Mouse (Mus musculus): Measurements from ENCODE around the gene Gm27021. TPM values are rescaled to one million over a fixed set of nuclear protein-coding genes. Genes with fewer than 3 reads are reported as not detected.

Gm27021 gene
- total and polyA plus RNA-seq, 2 experiments from 2014 or later: 7.0 to 12.4 TPM

DNA sequence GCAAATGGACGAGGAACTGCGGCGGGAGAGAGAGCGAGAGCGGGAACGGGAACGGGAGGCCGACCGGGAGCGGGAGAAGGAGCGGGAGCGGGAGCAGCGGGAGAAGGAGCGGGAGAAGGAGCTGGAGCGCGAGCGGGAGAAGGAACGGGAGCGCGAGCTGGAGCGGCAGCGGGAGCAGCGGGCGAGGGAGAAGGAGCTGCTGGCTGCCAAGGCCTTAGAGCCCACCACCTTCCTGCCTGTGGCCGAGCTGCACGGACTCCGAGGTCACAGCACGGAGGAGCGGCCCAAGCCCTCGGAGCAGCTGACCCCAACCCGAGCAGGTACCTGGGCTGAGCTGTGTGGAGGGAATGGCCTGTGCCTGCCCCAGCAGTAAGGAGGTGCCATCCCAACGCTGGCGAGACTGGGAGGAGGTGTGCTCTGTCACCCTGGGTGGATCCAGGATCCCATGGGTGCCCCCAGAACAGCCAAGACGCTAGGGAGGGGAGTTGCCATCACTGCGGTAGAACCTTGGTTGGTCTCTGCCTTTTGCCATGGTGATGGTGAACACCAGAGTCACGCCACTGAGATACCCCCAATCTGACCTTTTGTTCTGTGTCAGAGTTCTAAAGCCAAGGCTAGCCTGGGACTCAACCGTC is 99.6 kb downstream of the Gm27021 start:
- WGBS: 96% methylated on average over 37 of the region's 37 CpGs
- Histone ChIP-seq H3K4me1 (ENCODE audit: insufficient read depth) (peaks cover 7% of the 10 kb centered on the region; the same call in 1 of the 2 replicates), H3K4me2 (ENCODE audit: low read depth) (no peak overlapping the region), H3K36me3 (ENCODE audit: insufficient read depth) (peaks cover 64% of the 10 kb centered on the region), H3K27me3 (ENCODE audit: insufficient read depth, low read length) (no peaks in the 10 kb centered on the region), H3K27ac (ENCODE audit: low read depth, low read length) (no peak overlapping the region), H3K4me3 (ENCODE audit: low read depth, low read length) (no peak overlapping the region), H3K9me3 (ENCODE audit: low read length) (no peaks in the 10 kb centered on the region), H3K9ac (no peak overlapping the region)
- TF ChIP-seq CTCF (IDR thresholded peaks at IDR 0.05; ENCODE audit: low read depth): no peak
- ATAC-seq (no peak), DNase-seq (no peak)

DNA sequence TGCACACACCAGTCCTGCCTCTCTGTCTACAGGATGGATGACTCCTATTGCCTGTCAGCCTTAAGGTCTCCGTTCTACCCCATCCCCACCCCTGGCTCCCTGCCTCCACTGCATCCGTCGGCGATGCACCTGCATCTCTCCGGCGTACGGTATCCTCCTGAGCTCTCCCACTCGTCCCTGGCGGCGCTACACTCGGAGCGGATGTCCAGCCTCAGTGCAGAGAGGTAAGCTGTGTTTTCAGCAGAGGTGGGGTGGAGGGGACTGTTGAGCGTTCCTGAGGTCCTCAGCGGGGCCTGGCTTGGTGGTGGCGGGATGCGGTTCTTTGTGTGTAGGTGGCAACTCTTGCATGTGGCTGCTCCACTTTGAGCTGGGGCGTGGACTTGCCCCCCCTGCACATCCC is 100.1 kb downstream of the Gm27021 start:
- H3K4me1 ChIP-seq (ENCODE audit: insufficient read depth): peaks cover 9% of the 10 kb centered on the region; the same call in 1 of the 2 replicates
- H3K4me2 ChIP-seq (ENCODE audit: low read depth): no peak overlapping the region
- WGBS: 98% methylated on average over 17 of the region's 17 CpGs
- ATAC-seq (no peak), DNase-seq (no peak)
- H3K27me3 ChIP-seq (ENCODE audit: insufficient read depth, low read length): no peaks in the 10 kb centered on the region
- no peak overlapping the region for H3K9ac ChIP-seq
- no peak overlapping the region for H3K27ac ChIP-seq (ENCODE audit: low read depth, low read length)
- TF ChIP-seq CTCF (IDR thresholded peaks at IDR 0.05; ENCODE audit: low read depth): no peak
- H3K9me3 ChIP-seq (ENCODE audit: low read length): no peaks in the 10 kb centered on the region
- no peak overlapping the region for H3K4me3 ChIP-seq (ENCODE audit: low read depth, low read length)
- peaks cover 58% of the 10 kb centered on the region for H3K36me3 ChIP-seq (ENCODE audit: insufficient read depth)

DNA sequence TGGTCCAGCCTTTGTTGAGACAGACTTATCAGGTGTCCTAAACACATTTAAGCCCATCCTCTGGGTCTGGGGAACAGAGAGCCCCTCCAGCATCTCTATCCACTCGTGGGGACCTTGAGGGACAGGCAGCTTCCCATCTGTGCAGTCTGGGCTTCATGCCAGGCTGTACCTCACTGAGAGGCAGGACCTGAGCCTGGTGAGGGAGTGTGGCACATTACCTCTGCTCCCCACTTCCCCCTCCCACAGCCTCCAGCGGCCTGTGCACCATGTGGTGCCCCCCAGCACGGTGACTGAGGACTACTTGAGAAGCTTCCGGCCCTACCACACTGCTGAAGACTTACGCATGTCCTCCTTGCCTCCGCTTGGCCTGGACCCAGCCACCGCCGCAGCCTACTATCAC is 101.2 kb downstream of the Gm27021 start:
- Histone ChIP-seq H3K4me2 (ENCODE audit: low read depth) (no peak overlapping the region), H3K27ac (ENCODE audit: low read depth, low read length) (no peak overlapping the region), H3K27me3 (ENCODE audit: insufficient read depth, low read length) (no peaks in the 10 kb centered on the region), H3K9ac (no peak overlapping the region), H3K4me3 (ENCODE audit: low read depth, low read length) (no peak overlapping the region), H3K4me1 (ENCODE audit: insufficient read depth) (peaks cover 9% of the 10 kb centered on the region; the same call in 1 of the 2 replicates), H3K36me3 (ENCODE audit: insufficient read depth) (peaks cover 48% of the 10 kb centered on the region), H3K9me3 (ENCODE audit: low read length) (no peaks in the 10 kb centered on the region)
- no peak for DNase-seq
- 67% methylated on average over 8 of the region's 8 CpGs for WGBS
- no peak for TF ChIP-seq CTCF (IDR thresholded peaks at IDR 0.05; ENCODE audit: low read depth)
- no peak for ATAC-seq

DNA sequence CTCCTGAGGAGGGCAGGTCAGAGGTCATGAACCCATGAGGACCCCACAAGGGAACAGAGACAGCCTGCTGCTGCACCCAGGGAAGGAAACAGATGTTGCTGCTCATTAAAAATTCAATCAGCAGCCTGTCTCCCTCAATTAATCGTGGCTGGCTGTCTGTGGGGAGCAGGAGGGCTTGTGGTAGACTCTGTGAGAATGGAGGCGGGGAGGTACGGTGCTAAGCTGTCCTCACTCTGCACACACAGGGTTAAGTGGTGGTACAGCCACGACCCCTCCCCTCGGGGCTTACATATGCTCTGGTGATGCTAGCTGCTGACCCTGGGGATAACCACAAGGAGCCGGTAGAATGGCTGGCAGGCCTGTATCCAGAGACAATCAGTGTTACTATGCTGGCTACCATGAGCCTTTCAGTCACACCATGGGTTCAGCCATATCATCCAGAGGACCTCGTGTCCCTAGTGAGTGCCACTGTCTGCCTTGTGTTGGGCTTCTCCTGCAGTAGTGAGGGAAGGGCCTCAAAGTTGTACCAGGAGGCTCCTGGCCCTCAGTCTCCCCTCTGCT is 102.6 kb downstream of the Gm27021 start:
- no peak for TF ChIP-seq CTCF (IDR thresholded peaks at IDR 0.05; ENCODE audit: low read depth)
- ATAC-seq (peak; percentile 5; the same call in 1 of the 2 replicates), DNase-seq (no peak)
- Histone ChIP-seq H3K4me1 (ENCODE audit: insufficient read depth) (peaks cover 9% of the 10 kb centered on the region; the same call in 1 of the 2 replicates), H3K36me3 (ENCODE audit: insufficient read depth) (peaks cover 35% of the 10 kb centered on the region), H3K27ac (ENCODE audit: low read depth, low read length) (no peak overlapping the region), H3K27me3 (ENCODE audit: insufficient read depth, low read length) (no peaks in the 10 kb centered on the region), H3K4me3 (ENCODE audit: low read depth, low read length) (no peak overlapping the region), H3K4me2 (ENCODE audit: low read depth) (no peak overlapping the region), H3K9me3 (ENCODE audit: low read length) (no peaks in the 10 kb centered on the region), H3K9ac (no peak overlapping the region)
- WGBS: 22% methylated on average over 7 of the region's 7 CpGs

DNA sequence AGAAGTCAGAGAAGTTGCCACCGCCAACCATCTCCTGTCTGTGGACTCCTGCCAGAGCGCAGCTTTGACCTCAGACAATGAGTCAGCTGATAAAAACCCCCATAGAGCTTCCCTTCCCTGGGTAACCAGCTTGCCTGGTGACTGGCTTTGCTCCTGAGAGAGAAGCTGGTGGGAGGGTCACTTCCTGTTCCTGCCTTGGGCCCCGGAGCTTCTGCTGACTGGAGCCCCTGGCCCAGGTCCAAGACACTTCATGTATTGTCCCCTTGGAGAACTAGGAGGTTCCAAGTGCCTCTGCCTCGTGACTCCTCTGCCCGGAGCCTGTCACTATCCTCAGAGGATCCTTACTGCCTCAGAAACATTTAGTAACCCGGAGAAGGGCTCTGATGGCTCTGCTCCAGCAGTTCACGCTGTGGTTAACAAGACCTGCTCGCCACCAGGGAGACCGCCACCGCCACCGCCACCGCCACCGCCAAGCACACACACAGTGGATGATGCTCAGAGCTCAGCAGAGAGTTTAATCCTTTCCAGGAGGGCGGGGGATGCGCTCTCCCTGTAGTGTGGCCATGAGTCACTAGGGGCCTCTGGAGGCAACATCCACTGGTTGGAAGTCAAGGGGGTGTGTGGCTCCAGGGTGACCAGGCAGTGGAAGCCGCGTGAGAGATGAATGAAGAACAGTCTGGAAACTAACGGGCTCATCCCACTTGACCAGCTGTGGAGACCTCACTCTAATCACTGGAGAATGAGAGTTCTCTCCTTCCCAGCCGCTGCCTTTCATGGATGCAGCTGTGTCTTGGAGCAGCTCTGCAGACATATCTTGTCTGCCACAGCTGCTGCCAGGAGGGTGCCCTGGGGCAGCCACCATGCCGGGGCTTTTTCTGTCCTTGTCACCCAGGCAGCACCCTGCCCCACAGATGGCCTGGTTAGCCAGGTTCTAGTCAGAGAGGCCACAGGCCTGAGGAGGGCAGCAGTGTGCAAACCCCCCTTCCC is 103.7 kb downstream of the Gm27021 start:
- DNase-seq (peak; percentile 70), ATAC-seq (peak; percentile 78)
- no peaks in the 10 kb centered on the region for H3K27me3 ChIP-seq (ENCODE audit: insufficient read depth, low read length)
- WGBS: 14% methylated on average over 20 of the region's 20 CpGs
- peaks cover 19% of the 10 kb centered on the region for H3K4me1 ChIP-seq (ENCODE audit: insufficient read depth)
- H3K27ac ChIP-seq (ENCODE audit: low read depth, low read length): peak overlapping the region; percentile 22; the same call in 1 of the 2 replicates
- 0 out of 2 replicates have a peak overlapping the region, but pooled peaks have one; percentile 2 for H3K4me2 ChIP-seq (ENCODE audit: low read depth)
- TF ChIP-seq CTCF (IDR thresholded peaks at IDR 0.05; ENCODE audit: low read depth): peak; percentile 40
- H3K4me3 ChIP-seq (ENCODE audit: low read depth, low read length): no peak overlapping the region
- H3K9me3 ChIP-seq (ENCODE audit: low read length): no peaks in the 10 kb centered on the region
- peaks cover 28% of the 10 kb centered on the region for H3K36me3 ChIP-seq (ENCODE audit: insufficient read depth)
- H3K9ac ChIP-seq: no peak overlapping the region

DNA sequence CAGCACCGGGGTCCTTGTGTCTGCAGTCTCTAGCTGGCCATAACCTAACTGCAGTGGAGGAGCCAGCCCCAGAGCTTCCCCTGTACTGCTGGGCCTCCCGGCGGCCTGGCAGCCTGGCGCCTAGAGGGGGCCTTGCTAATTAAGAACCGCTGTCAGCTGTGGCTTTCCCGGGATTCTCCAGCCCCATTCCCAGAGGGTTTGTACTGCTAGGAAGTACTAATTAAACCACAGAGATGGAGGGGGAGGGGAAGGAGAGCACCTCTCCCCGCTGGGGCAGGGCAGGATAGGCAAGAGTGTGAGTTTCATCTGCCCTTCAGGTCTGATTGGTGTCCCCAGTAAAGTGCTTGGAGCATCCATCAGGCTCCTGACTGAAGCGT is 104.5 kb downstream of the Gm27021 start:
- H3K4me2 ChIP-seq (ENCODE audit: low read depth): no peak overlapping the region
- H3K4me1 ChIP-seq (ENCODE audit: insufficient read depth): peaks cover 20% of the 10 kb centered on the region

More for the DNA sequence above, 104.5 kb downstream of the Gm27021 start:
- H3K9me3 ChIP-seq (ENCODE audit: low read length): no peaks in the 10 kb centered on the region
- H3K27me3 ChIP-seq (ENCODE audit: insufficient read depth, low read length): no peaks in the 10 kb centered on the region
- H3K4me3 ChIP-seq (ENCODE audit: low read depth, low read length): no peak overlapping the region
- WGBS: 9% methylated on average over 8 of the region's 8 CpGs
- no peak overlapping the region for H3K9ac ChIP-seq
- peaks cover 20% of the 10 kb centered on the region for H3K36me3 ChIP-seq (ENCODE audit: insufficient read depth)
- ATAC-seq (peak; percentile 8; the same call in 1 of the 2 replicates), DNase-seq (no peak)
- H3K27ac ChIP-seq (ENCODE audit: low read depth, low read length): peak overlapping the region; percentile 60; the same call in 1 of the 2 replicates
- no peak for TF ChIP-seq CTCF (IDR thresholded peaks at IDR 0.05; ENCODE audit: low read depth)
